Mouse (Mus musculus): ENCODE data around the gene Jazf1.
A peak's percentile ranks its signal among the peaks of the same experiment; 100 is the strongest.

The Jazf1 gene

DNA sequence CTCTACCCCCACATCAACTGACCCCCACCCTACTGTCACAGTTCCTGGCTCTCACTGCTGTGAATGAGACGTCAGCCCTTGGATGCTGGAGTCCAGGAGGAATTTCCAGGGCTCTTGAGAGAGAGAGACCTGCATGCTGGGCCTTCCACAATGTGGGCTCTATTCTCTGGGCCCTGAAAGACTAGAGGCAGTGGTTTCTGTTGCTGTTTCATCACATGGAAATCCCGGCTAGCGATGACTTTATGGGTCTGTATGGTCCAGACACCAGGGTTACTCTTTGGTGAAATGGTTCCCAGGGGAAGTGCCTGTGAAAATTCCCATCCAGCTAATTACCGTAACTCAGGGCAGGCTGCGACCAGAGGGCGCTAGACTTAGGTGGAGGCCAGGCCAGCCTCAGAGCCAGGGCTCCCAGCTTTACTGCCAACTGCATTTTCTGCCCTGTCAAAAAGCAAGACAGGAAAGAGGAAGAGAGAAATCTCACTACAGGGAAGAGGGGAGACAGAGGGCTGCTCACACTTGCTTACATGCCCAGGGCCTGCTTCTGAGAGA lies 271.1 kb downstream of the Jazf1 start:
- Histone ChIP-seq H3K4me1 (replicated peaks; ENCODE audit: low read depth, low read length) (peaks cover 80% of the 10 kb centered on the region), H3K4me3 (replicated peaks; ENCODE audit: low read length) (no peak overlapping the region), H3K27me3 (ENCODE audit: insufficient read depth, low read length) (no peaks in the 10 kb centered on the region; the same call in 1 of the 2 replicates), H3K36me3 (ENCODE audit: insufficient read depth, low read length) (no peaks in the 10 kb centered on the region), H3K9me3 (ENCODE audit: low read length) (peaks cover 5% of the 10 kb centered on the region)
- TF ChIP-seq POU5F1 (IDR thresholded peaks at IDR 0.05; ENCODE audit: borderline replicate concordance, low read length): no peak
- TF ChIP-seq CTCF (conservative IDR thresholded peaks at IDR 0.05; ENCODE audit: low read length): peak; percentile 11; the same call in 1 of the 2 replicates

GRCm38 (mm10) chr6:52796691-52797090 lies 271.7 kb downstream of the Jazf1 start:
- H3K4me1 ChIP-seq (replicated peaks; ENCODE audit: low read depth, low read length): peaks cover 80% of the 10 kb centered on the region
- no peak for TF ChIP-seq POU5F1 (IDR thresholded peaks at IDR 0.05; ENCODE audit: borderline replicate concordance, low read length)
- TF ChIP-seq NANOG (IDR thresholded peaks at IDR 0.05; ENCODE audit: borderline replicate concordance, low read length): no peak
- TF ChIP-seq CTCF (conservative IDR thresholded peaks at IDR 0.05; ENCODE audit: low read length): no peak
- no peaks in the 10 kb centered on the region for H3K36me3 ChIP-seq (ENCODE audit: insufficient read depth, low read length)
- H3K9me3 ChIP-seq (ENCODE audit: low read length): peaks cover 5% of the 10 kb centered on the region
- H3K4me3 ChIP-seq (replicated peaks; ENCODE audit: low read length): no peak overlapping the region
- no peaks in the 10 kb centered on the region; the same call in 1 of the 2 replicates for H3K27me3 ChIP-seq (ENCODE audit: insufficient read depth, low read length)

DNA sequence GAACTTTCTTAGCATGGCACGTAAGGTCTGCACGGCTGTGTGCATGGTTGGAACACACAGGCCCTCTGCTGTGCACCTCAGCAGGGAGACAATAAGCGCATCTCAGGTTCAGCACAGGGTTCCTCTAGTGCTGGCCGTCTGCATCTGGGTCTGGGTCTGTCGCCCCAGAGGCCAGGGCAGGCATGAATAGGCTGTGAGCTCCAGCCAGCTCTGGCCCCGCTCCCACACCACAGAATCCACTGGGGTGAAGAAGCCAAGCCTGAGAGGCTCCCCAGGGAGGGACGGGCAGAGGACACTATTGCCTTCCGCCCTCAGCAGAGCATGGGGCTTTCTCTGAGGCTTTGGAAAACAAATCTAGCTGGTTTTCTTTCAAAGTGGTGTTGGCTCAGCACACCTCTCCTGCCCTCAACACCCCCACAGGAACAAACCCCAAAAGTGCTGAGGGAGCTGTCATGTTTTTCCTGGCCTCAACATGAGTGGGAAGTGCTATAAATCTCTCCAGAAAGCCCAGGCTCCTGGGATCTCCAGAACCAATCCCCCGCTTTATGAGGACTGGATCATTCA lies 272.3 kb downstream of the Jazf1 start:
- no peaks in the 10 kb centered on the region for H3K36me3 ChIP-seq (ENCODE audit: insufficient read depth, low read length)
- TF ChIP-seq NANOG (IDR thresholded peaks at IDR 0.05; ENCODE audit: borderline replicate concordance, low read length): no peak
- no peak for TF ChIP-seq CTCF (conservative IDR thresholded peaks at IDR 0.05; ENCODE audit: low read length)
- no peak for TF ChIP-seq POU5F1 (IDR thresholded peaks at IDR 0.05; ENCODE audit: borderline replicate concordance, low read length)
- H3K9me3 ChIP-seq (ENCODE audit: low read length): peaks cover 5% of the 10 kb centered on the region
- no peak overlapping the region for H3K4me3 ChIP-seq (replicated peaks; ENCODE audit: low read length)
- H3K4me1 ChIP-seq (replicated peaks; ENCODE audit: low read depth, low read length): peaks cover 80% of the 10 kb centered on the region
- H3K27me3 ChIP-seq (ENCODE audit: insufficient read depth, low read length): no peaks in the 10 kb centered on the region

DNA sequence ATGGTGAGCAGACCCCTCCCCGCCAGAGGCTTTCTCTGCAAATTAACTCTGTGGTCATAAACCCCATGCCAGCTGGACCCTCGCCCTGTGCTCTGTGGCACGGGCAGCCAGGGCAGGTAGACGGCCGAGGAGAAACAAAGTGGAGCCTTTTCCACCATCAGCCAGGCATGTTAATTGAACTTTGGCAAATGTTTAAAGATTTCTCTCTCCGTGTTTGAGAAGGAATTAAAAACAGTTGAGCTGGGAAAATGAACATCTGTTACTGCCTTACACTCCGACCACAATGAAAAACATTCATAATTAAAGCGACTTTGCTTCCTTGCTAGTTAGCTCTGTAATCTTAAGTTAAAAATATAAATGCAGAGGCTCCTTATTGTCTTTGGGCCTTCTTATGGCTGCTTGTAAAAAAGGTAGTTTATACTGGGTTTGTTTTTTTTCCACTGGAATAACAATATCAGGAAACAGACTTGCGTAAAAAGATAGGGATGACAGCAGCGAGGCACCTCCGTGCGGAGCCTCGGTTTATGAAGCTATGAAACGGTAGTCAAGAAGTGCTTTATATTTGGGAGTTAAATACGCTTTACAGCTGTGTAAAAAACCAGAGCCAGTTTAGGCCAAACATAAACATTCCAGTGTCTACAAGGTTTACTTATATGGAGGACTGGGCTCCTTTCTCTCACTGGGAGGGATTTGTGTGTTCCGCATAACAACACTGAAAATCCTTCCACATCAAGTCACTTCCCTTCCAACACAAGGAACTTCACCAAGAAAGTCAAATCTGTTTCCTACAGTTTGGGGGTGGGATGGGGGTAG lies 273.2 kb downstream of the Jazf1 start:
- TF ChIP-seq NANOG (IDR thresholded peaks at IDR 0.05; ENCODE audit: borderline replicate concordance, low read length): no peak
- TF ChIP-seq POU5F1 (IDR thresholded peaks at IDR 0.05; ENCODE audit: borderline replicate concordance, low read length): no peak
- no peak for TF ChIP-seq CTCF (conservative IDR thresholded peaks at IDR 0.05; ENCODE audit: low read length)
- peaks cover 5% of the 10 kb centered on the region for H3K9me3 ChIP-seq (ENCODE audit: low read length)
- H3K4me1 ChIP-seq (replicated peaks; ENCODE audit: low read depth, low read length): peaks cover 87% of the 10 kb centered on the region
- H3K27me3 ChIP-seq (ENCODE audit: insufficient read depth, low read length): no peaks in the 10 kb centered on the region
- H3K4me3 ChIP-seq (replicated peaks; ENCODE audit: low read length): no peak overlapping the region
- H3K36me3 ChIP-seq (ENCODE audit: insufficient read depth, low read length): no peaks in the 10 kb centered on the region

DNA sequence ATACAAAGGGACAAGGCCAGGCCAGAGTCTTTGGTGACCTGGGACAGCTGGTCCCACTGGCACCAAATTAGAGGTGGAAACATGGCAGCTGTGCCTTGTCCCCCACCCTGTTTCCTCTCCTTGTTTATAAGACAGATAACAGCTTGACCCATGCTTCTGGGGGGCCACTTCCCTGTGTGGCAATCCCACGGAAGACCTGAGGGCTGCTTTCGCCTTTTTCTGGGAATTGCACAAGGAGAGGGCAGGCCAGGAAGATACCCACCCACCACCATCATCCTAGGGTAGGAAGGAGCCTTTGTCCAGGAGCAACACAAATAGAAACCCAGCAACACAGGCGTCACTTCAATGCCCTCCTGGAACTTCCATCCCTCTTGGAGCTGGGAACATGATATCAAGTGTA lies 276.0 kb downstream of the Jazf1 start:
- Histone ChIP-seq H3K4me3 (replicated peaks; ENCODE audit: low read length) (no peak overlapping the region), H3K36me3 (ENCODE audit: insufficient read depth, low read length) (no peaks in the 10 kb centered on the region), H3K4me1 (replicated peaks; ENCODE audit: low read depth, low read length) (peaks cover 90% of the 10 kb centered on the region), H3K9me3 (ENCODE audit: low read length) (no peaks in the 10 kb centered on the region), H3K27me3 (ENCODE audit: insufficient read depth, low read length) (no peaks in the 10 kb centered on the region)
- TF ChIP-seq CTCF (conservative IDR thresholded peaks at IDR 0.05; ENCODE audit: low read length): no peak
- TF ChIP-seq POU5F1 (IDR thresholded peaks at IDR 0.05; ENCODE audit: borderline replicate concordance, low read length): no peak

- no peak for TF ChIP-seq POU5F1 (IDR thresholded peaks at IDR 0.05; ENCODE audit: borderline replicate concordance, low read length)
- TF ChIP-seq NANOG (IDR thresholded peaks at IDR 0.05; ENCODE audit: borderline replicate concordance, low read length): 0 out of 2 replicates have a peak, but pooled peaks have one; percentile 25
- Histone ChIP-seq H3K4me1 (replicated peaks; ENCODE audit: low read depth, low read length) (peaks cover 73% of the 10 kb centered on the region), H3K27me3 (ENCODE audit: insufficient read depth, low read length) (no peaks in the 10 kb centered on the region), H3K4me3 (replicated peaks; ENCODE audit: low read length) (peak overlapping the region; percentile 23), H3K9me3 (ENCODE audit: low read length) (no peaks in the 10 kb centered on the region), H3K36me3 (ENCODE audit: insufficient read depth, low read length) (no peaks in the 10 kb centered on the region)
Observed at GRCm38 (mm10) chr6:52790781-52791180, 277.6 kb downstream of the Jazf1 start.

- Histone ChIP-seq H3K4me1 (replicated peaks; ENCODE audit: low read depth, low read length) (peaks cover 68% of the 10 kb centered on the region), H3K27me3 (ENCODE audit: insufficient read depth, low read length) (no peaks in the 10 kb centered on the region), H3K4me3 (replicated peaks; ENCODE audit: low read length) (peak overlapping the region; percentile 23), H3K36me3 (ENCODE audit: insufficient read depth, low read length) (no peaks in the 10 kb centered on the region), H3K9me3 (ENCODE audit: low read length) (no peaks in the 10 kb centered on the region)
- TF ChIP-seq CTCF (conservative IDR thresholded peaks at IDR 0.05; ENCODE audit: low read length) (no peak), NANOG (IDR thresholded peaks at IDR 0.05; ENCODE audit: borderline replicate concordance, low read length) (no peak), POU5F1 (IDR thresholded peaks at IDR 0.05; ENCODE audit: borderline replicate concordance, low read length) (no peak)
Observed at GRCm38 (mm10) chr6:52790316-52790715, 278.1 kb downstream of the Jazf1 start.

GRCm38 (mm10) chr6:52779546-52779945 lies 288.9 kb downstream of the Jazf1 start:
- Histone ChIP-seq H3K27me3 (ENCODE audit: insufficient read depth, low read length) (no peaks in the 10 kb centered on the region), H3K36me3 (ENCODE audit: insufficient read depth, low read length) (no peaks in the 10 kb centered on the region), H3K4me3 (replicated peaks; ENCODE audit: low read length) (no peak overlapping the region), H3K4me1 (replicated peaks; ENCODE audit: low read depth, low read length) (peaks cover 16% of the 10 kb centered on the region), H3K9me3 (ENCODE audit: low read length) (0 out of 2 replicates have a peak, but pooled peaks cover 5% of the 10 kb centered on the region)
- no peak for TF ChIP-seq CTCF (conservative IDR thresholded peaks at IDR 0.05; ENCODE audit: low read length)
- no peak for TF ChIP-seq POU5F1 (IDR thresholded peaks at IDR 0.05; ENCODE audit: borderline replicate concordance, low read length)
- no peak for TF ChIP-seq NANOG (IDR thresholded peaks at IDR 0.05; ENCODE audit: borderline replicate concordance, low read length)
